Mouse (Mus musculus) right cerebral cortex, postnatal 4 days (tissue): ENCODE results near the gene Slc12a8.

Experiments used
- DNase-seq: peaks from one replicate; pipeline ENCODE4 v3.0.0-alpha.2; 2022

Slc12a8 gene

GRCm38 (mm10) chr16:33544346-33544745 lies 27.2 kb downstream of the Slc12a8 start:
- no peak for DNase-seq

- DNase-seq, result no peak
These were observed 28.4 kb downstream of the Slc12a8 start for GRCm38 (mm10) chr16:33545530-33545929.

- no peak for DNase-seq
These were observed 36.7 kb downstream of the Slc12a8 start for GRCm38 (mm10) chr16:33553689-33554342.

- no peak for DNase-seq
These were observed 41.0 kb downstream of the Slc12a8 start for GRCm38 (mm10) chr16:33558121-33558520.

- DNase-seq, result peak; percentile 50
These were observed 43.2 kb downstream of the Slc12a8 start for GRCm38 (mm10) chr16:33560281-33560680.

GRCm38 (mm10) chr16:33561308-33562009 lies 44.3 kb downstream of the Slc12a8 start:
- DNase-seq, result no peak

- DNase-seq, result no peak
These were observed 45.9 kb downstream of the Slc12a8 start for GRCm38 (mm10) chr16:33562874-33563537.

- no peak for DNase-seq
These were observed 46.4 kb downstream of the Slc12a8 start for GRCm38 (mm10) chr16:33563538-33564013.

GRCm38 (mm10) chr16:33566467-33566866 lies 49.3 kb downstream of the Slc12a8 start:
- DNase-seq, result no peak

GRCm38 (mm10) chr16:33567736-33568135 lies 50.6 kb downstream of the Slc12a8 start:
- no peak for DNase-seq

GRCm38 (mm10) chr16:33568269-33569016 lies 51.3 kb downstream of the Slc12a8 start:
- no peak for DNase-seq

GRCm38 (mm10) chr16:33572646-33573045 lies 55.5 kb downstream of the Slc12a8 start:
- no peak for DNase-seq

GRCm38 (mm10) chr16:33573703-33574102 lies 56.6 kb downstream of the Slc12a8 start:
- DNase-seq, result no peak

- DNase-seq, result no peak
These were observed 58.6 kb downstream of the Slc12a8 start for GRCm38 (mm10) chr16:33575728-33576127.

GRCm38 (mm10) chr16:33576271-33577189 lies 59.4 kb downstream of the Slc12a8 start:
- DNase-seq, result no peak

- no peak for DNase-seq
These were observed 61.3 kb downstream of the Slc12a8 start for GRCm38 (mm10) chr16:33578462-33578861.

GRCm38 (mm10) chr16:33580331-33580730 lies 63.2 kb downstream of the Slc12a8 start:
- DNase-seq, result no peak

- DNase-seq, result peak; percentile 26
These were observed 63.7 kb downstream of the Slc12a8 start for GRCm38 (mm10) chr16:33580736-33581241.

GRCm38 (mm10) chr16:33581661-33582099 lies 64.6 kb downstream of the Slc12a8 start:
- DNase-seq, result no peak

- no peak for DNase-seq
These were observed 65.4 kb downstream of the Slc12a8 start for GRCm38 (mm10) chr16:33582495-33582894.

- no peak for DNase-seq
These were observed 66.2 kb downstream of the Slc12a8 start for GRCm38 (mm10) chr16:33583333-33583732.
